Mouse (Mus musculus) layer of hippocampus, adult 9-10 months (tissue): Measurements from ENCODE around the gene Thrap3.

Experiments
- DNase-seq: peaks from one replicate; pipeline ENCODE4 v3.0.0; 2022; ENCODE audit warnings: low spot score

The Thrap3 gene

GRCm38 (mm10) chr4:126202303-126203181, at the start of gene Thrap3:
Thrap3 (minus strand) TSS chr4:126202760.
- peak; percentile 94 for DNase-seq

GRCm38 (mm10) chr4:126251655-126252254, 49.2 kb upstream of the Thrap3 start:
- no peak for DNase-seq

GRCm38 (mm10) chr4:126250659-126251058, 48.1 kb upstream of the Thrap3 start:
- no peak for DNase-seq

- DNase-seq: no peak
Observed at GRCm38 (mm10) chr4:126248261-126248868, 45.8 kb upstream of the Thrap3 start.

GRCm38 (mm10) chr4:126246202-126246889, 43.8 kb upstream of the Thrap3 start:
- DNase-seq: no peak

GRCm38 (mm10) chr4:126242510-126242909, 40.0 kb upstream of the Thrap3 start:
- DNase-seq: no peak

- DNase-seq: no peak
Observed at GRCm38 (mm10) chr4:126241956-126242355, 39.4 kb upstream of the Thrap3 start.

GRCm38 (mm10) chr4:126239862-126240475, 37.4 kb upstream of the Thrap3 start:
- no peak for DNase-seq

- DNase-seq: no peak
Observed at GRCm38 (mm10) chr4:126237721-126238242, 35.2 kb upstream of the Thrap3 start.

- no peak for DNase-seq
Observed at GRCm38 (mm10) chr4:126236467-126237280, 34.1 kb upstream of the Thrap3 start.

GRCm38 (mm10) chr4:126235191-126235590, 32.6 kb upstream of the Thrap3 start:
- no peak for DNase-seq

GRCm38 (mm10) chr4:126234496-126235175, 32.1 kb upstream of the Thrap3 start:
- DNase-seq: no peak

GRCm38 (mm10) chr4:126233676-126234308, 31.2 kb upstream of the Thrap3 start:
- DNase-seq: no peak

GRCm38 (mm10) chr4:126229900-126230299, 27.3 kb upstream of the Thrap3 start:
- DNase-seq: no peak

- no peak for DNase-seq
Observed at GRCm38 (mm10) chr4:126228144-126228543, 25.6 kb upstream of the Thrap3 start.

GRCm38 (mm10) chr4:126227077-126227761, 24.7 kb upstream of the Thrap3 start:
- DNase-seq: peak; percentile 87

- no peak for DNase-seq
Observed at GRCm38 (mm10) chr4:126226640-126227039, 24.1 kb upstream of the Thrap3 start.

GRCm38 (mm10) chr4:126222631-126223030, 20.1 kb upstream of the Thrap3 start:
- no peak for DNase-seq

- no peak for DNase-seq
Observed at GRCm38 (mm10) chr4:126220045-126220444, 17.5 kb upstream of the Thrap3 start.
